Mouse (Mus musculus) lung, postnatal 36 days (tissue): ENCODE data around the gene Nwd2.

ENCODE experiments used
- DNase-seq: peaks from one replicate; pipeline ENCODE4 v3.0.0; 2022; ENCODE audit warnings: mixed read lengths

The Nwd2 gene

GRCm38 (mm10) chr5:63831054-63831453 lies 182.2 kb downstream of the Nwd2 start:
- DNase-seq: peak; percentile 58

GRCm38 (mm10) chr5:63833955-63834354 lies 185.1 kb downstream of the Nwd2 start:
- DNase-seq: no peak

GRCm38 (mm10) chr5:63834435-63834834 lies 185.5 kb downstream of the Nwd2 start:
- no peak for DNase-seq

- DNase-seq: no peak
Observed at GRCm38 (mm10) chr5:63837115-63837514, 188.2 kb downstream of the Nwd2 start.

- DNase-seq: no peak
Observed at GRCm38 (mm10) chr5:63837851-63838250, 188.9 kb downstream of the Nwd2 start.

GRCm38 (mm10) chr5:63839801-63840416 lies 191.0 kb downstream of the Nwd2 start:
- DNase-seq: no peak

GRCm38 (mm10) chr5:63847080-63847479 lies 198.2 kb downstream of the Nwd2 start:
- no peak for DNase-seq

GRCm38 (mm10) chr5:63847541-63848226 lies 198.8 kb downstream of the Nwd2 start:
- no peak for DNase-seq

GRCm38 (mm10) chr5:63858901-63859300 lies 210.0 kb downstream of the Nwd2 start:
- DNase-seq: no peak
